Mouse (Mus musculus) right cerebral cortex, postnatal 4 days (tissue): ENCODE results near the gene Grasp.

Source experiments
- DNase-seq: peaks from one replicate; pipeline ENCODE4 v3.0.0-alpha.2; 2022

Gene Grasp

GRCm38 (mm10) chr15:101228866-101229590 is 5.0 kb downstream of the Grasp start:
- DNase-seq: no peak

- no peak for DNase-seq
These were observed 6.5 kb downstream of the Grasp start for GRCm38 (mm10) chr15:101230503-101230902.

DNA sequence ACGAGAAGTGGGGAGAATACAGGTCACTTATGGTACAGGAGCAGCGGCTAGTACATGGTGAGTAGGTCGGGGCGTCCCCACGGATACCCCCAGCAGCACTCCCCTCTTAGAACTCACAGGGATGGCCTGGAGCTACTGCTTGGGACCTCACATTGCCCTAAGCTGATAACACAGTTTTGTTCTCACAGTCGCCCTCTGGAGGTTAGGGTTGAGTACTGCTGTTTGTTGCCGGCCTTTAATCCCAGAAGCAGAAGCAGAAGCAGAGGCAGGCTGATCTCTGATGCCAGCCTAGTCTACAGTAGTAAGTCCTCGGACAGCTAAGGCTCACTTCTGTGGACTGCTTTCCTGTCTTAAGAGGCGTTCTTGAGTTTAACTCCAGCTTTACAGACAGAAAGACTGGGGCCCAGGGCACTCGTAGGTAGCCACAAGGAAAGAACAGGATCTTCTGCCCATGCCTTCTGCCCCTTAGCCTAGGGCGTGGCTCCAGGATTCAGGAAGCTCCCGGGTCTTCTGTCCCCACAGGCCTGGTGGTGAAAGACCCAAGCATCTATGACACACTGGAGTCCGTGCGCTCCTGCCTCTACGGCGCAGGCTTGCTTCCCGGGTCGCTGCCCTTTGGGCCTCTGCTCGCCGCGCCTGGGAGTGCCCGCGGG is 7.1 kb downstream of the Grasp start:
- no peak for DNase-seq

- DNase-seq: no peak
These were observed 7.7 kb downstream of the Grasp start for GRCm38 (mm10) chr15:101231648-101232180.

- no peak for DNase-seq
These were observed 8.6 kb downstream of the Grasp start for GRCm38 (mm10) chr15:101232607-101233006.

GRCm38 (mm10) chr15:101233183-101233582 is 9.2 kb downstream of the Grasp start:
- DNase-seq: no peak

- no peak for DNase-seq
These were observed 9.8 kb downstream of the Grasp start for GRCm38 (mm10) chr15:101233641-101234275.

DNA sequence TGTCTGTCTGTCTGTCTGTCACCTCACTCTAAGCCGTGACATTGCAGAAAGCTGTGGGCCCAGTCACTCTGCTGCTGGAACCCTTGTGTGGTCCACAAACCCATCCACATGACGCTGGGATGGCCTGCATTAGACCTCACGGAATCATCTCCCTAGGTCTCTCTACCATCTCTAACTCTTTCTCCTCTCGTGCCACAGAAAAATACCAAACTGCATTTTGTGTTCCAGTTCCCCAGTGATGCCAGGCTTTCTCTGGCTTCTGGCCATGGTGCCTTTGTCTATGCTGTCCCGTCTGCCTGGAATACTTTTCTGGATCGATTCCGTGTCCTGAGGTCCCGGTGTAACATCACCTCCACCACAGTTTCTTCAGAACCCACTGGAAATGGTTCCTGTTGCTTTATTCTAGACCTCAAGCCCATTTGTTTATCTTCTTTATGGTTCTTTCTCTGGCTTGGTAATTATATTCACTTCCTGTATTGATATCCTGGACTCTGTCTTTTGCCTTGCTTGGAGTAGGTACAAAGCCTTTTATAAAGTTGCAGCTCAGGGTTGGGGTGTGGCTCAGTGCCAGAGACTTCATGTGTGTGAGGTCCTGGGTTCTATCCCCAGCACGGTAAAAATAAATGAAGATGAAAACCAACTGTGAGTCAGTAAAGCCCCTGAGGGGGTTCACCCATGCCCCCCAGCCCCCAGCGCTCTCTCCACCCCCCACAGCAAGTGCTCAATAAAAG is 10.8 kb downstream of the Grasp start:
- no peak for DNase-seq

DNA sequence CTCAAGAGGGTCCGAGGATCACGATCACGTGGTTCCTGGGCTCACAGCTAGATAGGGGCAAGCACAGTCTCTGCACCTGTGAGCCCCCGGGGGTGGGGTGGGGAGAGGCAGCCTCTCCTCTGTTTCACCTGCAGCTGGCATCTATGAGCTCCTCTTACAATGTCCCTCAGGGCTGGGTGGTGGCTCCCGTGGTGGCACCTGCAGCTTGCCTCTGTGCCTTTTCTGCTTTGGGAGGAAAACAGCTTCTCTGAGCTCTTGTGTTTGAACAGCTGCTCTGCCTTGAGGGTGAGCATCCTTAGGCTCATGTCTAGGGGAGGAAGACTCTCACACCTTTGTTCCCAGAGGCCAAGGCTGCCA is 11.3 kb downstream of the Grasp start:
- DNase-seq: no peak

DNA sequence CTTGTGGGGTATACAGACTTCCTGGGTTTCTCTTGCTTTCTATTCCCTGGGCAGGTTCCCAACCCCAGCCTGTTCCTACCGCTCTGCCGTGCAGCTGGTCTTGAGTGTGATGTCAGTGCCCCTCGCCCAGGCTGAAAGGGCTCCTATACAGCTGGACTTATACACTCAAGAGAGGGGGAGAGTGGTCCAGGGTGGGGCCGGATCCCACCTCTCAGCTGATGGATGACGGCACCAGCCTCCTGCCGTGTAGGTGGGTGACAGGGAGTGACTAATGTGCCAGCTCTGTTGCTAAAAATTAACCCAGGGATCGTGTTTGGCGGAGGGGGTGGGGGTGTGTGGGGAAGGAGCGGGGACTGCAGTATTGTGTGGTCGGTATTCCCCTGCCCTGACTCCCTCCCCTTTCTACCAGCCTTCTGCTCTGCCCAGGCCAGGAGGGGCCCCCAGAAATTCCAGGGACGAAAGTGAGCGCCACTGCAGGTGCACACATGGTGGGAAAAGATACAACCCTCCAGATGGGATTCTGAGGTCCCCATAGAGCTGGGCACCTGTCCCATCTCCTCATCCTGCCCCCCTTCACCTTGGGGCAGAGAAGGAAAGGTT is 11.8 kb downstream of the Grasp start:
- DNase-seq: no peak

GRCm38 (mm10) chr15:101236878-101237277 is 12.9 kb downstream of the Grasp start:
- peak; percentile 67 for DNase-seq

DNA sequence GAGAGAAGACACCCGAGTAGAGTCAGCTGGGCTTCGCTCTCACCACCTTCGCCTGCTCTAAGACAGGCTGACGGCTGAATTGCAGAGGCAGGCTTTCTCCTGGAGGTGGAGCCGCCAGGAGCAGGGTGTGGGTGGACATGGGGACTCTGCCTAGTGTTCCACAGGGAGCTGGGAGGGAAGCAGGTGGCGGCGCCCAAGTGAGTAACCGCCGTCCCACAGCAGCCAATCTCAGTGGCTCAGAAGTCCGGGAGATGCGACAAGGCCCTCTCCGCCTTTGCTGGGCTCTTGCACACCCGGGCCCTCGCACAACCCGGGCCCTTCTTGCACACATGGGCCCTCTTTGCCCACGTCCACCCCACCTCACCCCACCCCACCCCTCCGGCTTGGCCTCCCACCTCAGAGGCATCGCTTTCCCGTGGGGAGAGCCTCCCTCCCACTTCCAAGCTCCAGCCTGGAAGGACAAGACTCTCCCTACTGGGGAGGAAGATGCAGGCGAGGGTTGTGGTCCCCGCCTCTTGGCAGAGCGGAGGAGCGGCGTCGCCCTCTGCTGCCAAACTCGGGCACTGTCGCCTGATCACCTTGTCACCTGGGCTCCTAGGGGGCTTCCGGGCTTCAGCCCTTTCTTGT is 15.0 kb downstream of the Grasp start:
- peak; percentile 56 for DNase-seq

GRCm38 (mm10) chr15:101239821-101240220 is 15.8 kb downstream of the Grasp start:
- no peak for DNase-seq

GRCm38 (mm10) chr15:101240799-101241204 is 16.8 kb downstream of the Grasp start:
- peak; percentile 84 for DNase-seq

GRCm38 (mm10) chr15:101241236-101241635 is 17.2 kb downstream of the Grasp start:
- no peak for DNase-seq

GRCm38 (mm10) chr15:101241853-101242252 is 17.9 kb downstream of the Grasp start:
- no peak for DNase-seq

- DNase-seq: no peak
These were observed 18.7 kb downstream of the Grasp start for GRCm38 (mm10) chr15:101242645-101243044.

GRCm38 (mm10) chr15:101244012-101244411 is 20.0 kb downstream of the Grasp start:
- no peak for DNase-seq

- DNase-seq: peak; percentile 89
These were observed 22.5 kb downstream of the Grasp start for GRCm38 (mm10) chr15:101246231-101247154.

DNA sequence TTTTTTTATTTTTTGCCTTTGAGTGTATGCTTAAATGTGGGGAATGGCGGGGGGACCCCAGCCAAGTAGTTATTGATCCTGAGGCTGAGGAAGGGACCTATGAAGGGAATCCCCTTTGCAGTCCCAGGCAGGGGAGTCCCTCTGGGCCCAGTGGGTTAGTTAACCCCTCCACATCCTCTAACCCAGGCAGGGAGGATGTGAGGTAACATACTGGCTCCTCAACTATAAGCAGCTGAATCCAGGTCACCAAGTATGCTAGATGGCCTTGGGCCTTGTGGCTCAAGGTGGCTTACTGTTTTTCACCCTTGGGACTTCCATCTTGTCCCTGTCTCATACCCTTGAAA is 23.1 kb downstream of the Grasp start:
- DNase-seq: no peak

GRCm38 (mm10) chr15:101248029-101248710 is 24.2 kb downstream of the Grasp start:
- DNase-seq: no peak
